Mouse (Mus musculus) liver, embryonic 13.5 days (tissue): ENCODE data around the gene Gm20509. TPM values are rescaled to one million over a fixed set of nuclear protein-coding genes. Genes with fewer than 3 reads are reported as not detected.
A peak's percentile ranks its signal among the peaks of the same experiment; 100 is the strongest.

Experiments
- ATAC-seq: fragments of 200-750 bp; cut with Nextera tagmentation; 2 replicates; pipeline ENCODE4 v1.8.0; 2017; ENCODE audit warnings: low read depth, mild to moderate bottlenecking, moderate number of reproducible peaks, moderate library complexity
- DNase-seq: peaks from one replicate; pipeline ENCODE4 v3.0.0; 2022
- H3K27ac ChIP-seq: fragments of 300-500 bp; sonication (generic); 2 replicates; pipeline ENCODE4 v1.5.1; 2015; ENCODE audit warnings: moderate library complexity, mild to moderate bottlenecking, inconsistent platforms
- H3K27me3 ChIP-seq: fragments of 300-500 bp; sonication (generic); 2 replicates; pipeline ENCODE4 v1.6.1; 2015; ENCODE audit warnings: mild to moderate bottlenecking, inconsistent platforms
- H3K36me3 ChIP-seq: fragments of 300-500 bp; sonication (generic); 2 replicates; pipeline ENCODE4 v1.6.1; 2015; ENCODE audit warnings: mild to moderate bottlenecking, inconsistent platforms
- H3K4me1 ChIP-seq: fragments of 300-500 bp; sonication (generic); replicated peaks from 2 replicates; pipeline ENCODE4 v1.6.1; 2015; ENCODE audit warnings: inconsistent platforms
- H3K4me2 ChIP-seq: fragments of 300-500 bp; sonication (generic); 2 replicates; pipeline ENCODE4 v1.6.1; 2015; ENCODE audit warnings: inconsistent platforms, mild to moderate bottlenecking, moderate library complexity
- H3K4me3 ChIP-seq: fragments of 300-500 bp; sonication (generic); replicated peaks from 2 replicates; pipeline ENCODE4 v1.5.1; 2015; ENCODE audit warnings: mild to moderate bottlenecking, inconsistent platforms
- H3K9ac ChIP-seq: fragments of 300-500 bp; sonication (generic); 2 replicates; pipeline ENCODE4 v1.6.1; 2015; ENCODE audit warnings: mild to moderate bottlenecking, inconsistent platforms
- H3K9me3 ChIP-seq: fragments of 300-500 bp; sonication (generic); replicated peaks from 2 replicates; pipeline ENCODE4 v1.6.1; 2016; ENCODE audit warnings: inconsistent platforms
- WGBS: fragments of 180-500 bp; shearing (Covaris S2); methylation state at CpG from one replicate; pipeline ENCODE4 v1.1.7; 2015; ENCODE audit not compliant: insufficient replicate concordance; 5-methylcytosine and 5-hydroxymethylcytosine counted together
- polyA plus RNA-seq: library from polyadenylated mRNA; unstranded; fragments of >200 nt; fragmentation: Nextera tagmentation; extraction: Ambion mirVana; gene quantifications from 2 replicates; pipeline ENCODE4 v1.2.1, GENCODE M21; 2015

Gm20509 gene
- polyA plus RNA-seq, 1 experiment from 2014 or later: not detected

DNA sequence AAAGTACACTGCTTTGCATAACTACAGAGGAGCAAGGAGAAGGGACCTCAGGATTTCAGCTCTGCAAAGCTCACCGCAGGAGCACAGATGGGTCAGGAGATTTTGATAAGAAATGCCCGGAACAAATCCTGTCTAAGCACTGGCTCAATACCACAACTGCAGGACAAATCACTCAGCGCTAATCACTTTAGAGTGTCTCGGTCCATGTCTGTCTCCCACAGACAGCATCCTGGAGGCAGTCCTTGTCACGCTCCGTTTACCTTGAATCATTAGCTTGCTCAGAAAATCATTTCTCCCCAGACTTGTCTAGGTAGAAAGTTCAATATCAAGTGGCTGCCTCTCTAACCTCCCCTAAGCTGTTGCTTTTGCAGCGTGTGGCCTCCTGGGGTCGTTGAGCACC is 27.6 kb downstream of the Gm20509 start:
- Histone ChIP-seq H3K4me2 (no peak overlapping the region), H3K9me3 (no peaks in the 10 kb centered on the region), H3K4me3 (no peak overlapping the region), H3K4me1 (peaks cover 3% of the 10 kb centered on the region; the same call in 1 of the 2 replicates), H3K27ac (no peak overlapping the region), H3K36me3 (peaks cover 49% of the 10 kb centered on the region), H3K27me3 (no peaks in the 10 kb centered on the region), H3K9ac (no peak overlapping the region)
- no peak for ATAC-seq
- DNase-seq: no peak
- WGBS: 72% methylated on average over 8 of the region's 8 CpGs

- Histone ChIP-seq H3K27ac (no peak overlapping the region), H3K4me2 (no peak overlapping the region), H3K4me3 (no peak overlapping the region), H3K4me1 (no peaks in the 10 kb centered on the region), H3K9ac (no peak overlapping the region), H3K36me3 (peaks cover 42% of the 10 kb centered on the region), H3K27me3 (no peaks in the 10 kb centered on the region), H3K9me3 (no peaks in the 10 kb centered on the region)
- ATAC-seq (no peak), DNase-seq (no peak)
- WGBS: 83% methylated on average over 4 of the region's 4 CpGs
These were observed 28.3 kb downstream of the Gm20509 start for GRCm38 (mm10) chr9:73130529-73130928.

DNA sequence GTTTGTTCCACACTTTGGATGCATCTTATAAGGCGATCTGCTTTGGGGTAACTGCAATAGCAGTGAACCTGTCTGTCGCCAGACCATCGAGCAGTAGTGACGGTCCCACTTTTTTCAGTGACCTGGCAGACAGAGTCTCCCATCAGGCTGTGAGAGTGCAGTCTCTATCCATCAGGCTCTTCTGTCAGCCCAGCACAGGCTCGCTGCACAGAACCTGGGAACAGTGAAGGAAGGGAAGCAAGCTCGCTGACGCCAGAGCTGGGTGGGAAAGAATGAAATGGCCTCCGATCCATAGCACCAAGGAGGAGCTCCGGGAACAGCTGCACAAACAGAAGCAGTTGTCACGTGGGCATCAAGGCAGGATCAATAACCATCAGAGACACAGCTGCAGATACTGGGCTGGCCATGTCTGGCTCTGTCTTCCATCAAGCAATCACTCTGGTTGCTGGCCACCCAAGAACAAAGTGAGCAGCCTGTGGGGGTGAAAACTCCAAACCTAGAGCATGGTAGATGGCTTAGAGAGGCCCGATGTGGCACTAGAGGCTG is 35.1 kb downstream of the Gm20509 start:
- H3K9me3 ChIP-seq: no peaks in the 10 kb centered on the region
- no peak overlapping the region for H3K9ac ChIP-seq
- no peaks in the 10 kb centered on the region for H3K27me3 ChIP-seq
- no peak for DNase-seq
- no peak overlapping the region for H3K4me3 ChIP-seq
- H3K4me2 ChIP-seq: no peak overlapping the region
- H3K4me1 ChIP-seq: no peaks in the 10 kb centered on the region
- WGBS: 56% methylated on average over 11 of the region's 11 CpGs
- H3K36me3 ChIP-seq: no peaks in the 10 kb centered on the region
- no peak for ATAC-seq
- no peak overlapping the region for H3K27ac ChIP-seq

GRCm38 (mm10) chr9:73154347-73154746 is 52.1 kb downstream of the Gm20509 start:
- no peak overlapping the region for H3K9ac ChIP-seq
- H3K27ac ChIP-seq: no peak overlapping the region
- H3K4me1 ChIP-seq: no peaks in the 10 kb centered on the region
- H3K4me3 ChIP-seq: no peak overlapping the region
- H3K9me3 ChIP-seq: peaks cover 6% of the 10 kb centered on the region
- DNase-seq (no peak), ATAC-seq (no peak)
- WGBS: 51% methylated on average over 9 of the region's 9 CpGs
- H3K27me3 ChIP-seq: no peaks in the 10 kb centered on the region
- H3K4me2 ChIP-seq: no peak overlapping the region
- H3K36me3 ChIP-seq: no peaks in the 10 kb centered on the region

GRCm38 (mm10) chr9:73157968-73158367 is 55.7 kb downstream of the Gm20509 start:
- no peaks in the 10 kb centered on the region for H3K4me1 ChIP-seq
- no peak overlapping the region for H3K4me3 ChIP-seq
- WGBS: 60% methylated on average over 4 of the region's 4 CpGs
- peak overlapping the region; percentile 39 for H3K27ac ChIP-seq
- H3K36me3 ChIP-seq: no peaks in the 10 kb centered on the region
- ATAC-seq (no peak), DNase-seq (no peak)
- H3K9me3 ChIP-seq: peaks cover 6% of the 10 kb centered on the region
- no peaks in the 10 kb centered on the region for H3K27me3 ChIP-seq
- H3K9ac ChIP-seq: no peak overlapping the region
- no peak overlapping the region for H3K4me2 ChIP-seq

GRCm38 (mm10) chr9:73159265-73159664 is 57.0 kb downstream of the Gm20509 start:
- 39% methylated on average over 1 of the region's 1 CpGs for WGBS
- no peaks in the 10 kb centered on the region for H3K36me3 ChIP-seq
- no peaks in the 10 kb centered on the region for H3K4me1 ChIP-seq
- ATAC-seq (no peak), DNase-seq (no peak)
- no peak overlapping the region for H3K9ac ChIP-seq
- H3K27ac ChIP-seq: no peak overlapping the region
- no peak overlapping the region for H3K4me2 ChIP-seq
- no peaks in the 10 kb centered on the region for H3K27me3 ChIP-seq
- no peak overlapping the region for H3K4me3 ChIP-seq
- peaks cover 6% of the 10 kb centered on the region for H3K9me3 ChIP-seq

- Histone ChIP-seq H3K9me3 (peaks cover 5% of the 10 kb centered on the region), H3K4me2 (peak overlapping the region; percentile 45), H3K27ac (no peak overlapping the region), H3K27me3 (no peaks in the 10 kb centered on the region), H3K4me3 (0 out of 2 replicates have a peak overlapping the region, but pooled peaks have one; percentile 12), H3K36me3 (no peaks in the 10 kb centered on the region), H3K4me1 (no peaks in the 10 kb centered on the region), H3K9ac (no peak overlapping the region)
- ATAC-seq: no peak
- 18% methylated on average over 26 of the region's 26 CpGs for WGBS
- peak; percentile 15 for DNase-seq
These were observed 60.5 kb downstream of the Gm20509 start for GRCm38 (mm10) chr9:73162571-73163333.

- H3K27ac ChIP-seq: no peak overlapping the region
- ATAC-seq (no peak), DNase-seq (no peak)
- H3K27me3 ChIP-seq: no peaks in the 10 kb centered on the region
- H3K9ac ChIP-seq: no peak overlapping the region
- H3K9me3 ChIP-seq: no peaks in the 10 kb centered on the region
- no peaks in the 10 kb centered on the region for H3K4me1 ChIP-seq
- H3K4me2 ChIP-seq: no peak overlapping the region
- H3K4me3 ChIP-seq: no peak overlapping the region
- 68% methylated on average over 4 of the region's 4 CpGs for WGBS
- H3K36me3 ChIP-seq: no peaks in the 10 kb centered on the region
These were observed 63.4 kb downstream of the Gm20509 start for GRCm38 (mm10) chr9:73165631-73166030.

Other genes starting within 250 kb of the Gm20509 start
- gene Pygo1, start 176.8 kb upstream of the Gm20509 start, polyA plus RNA-seq: 0.12 and 0.14 TPM in 2 replicates
- gene Dyx1c1, start 143.7 kb upstream of the Gm20509 start, polyA plus RNA-seq: 0.24 and 0.31 TPM in 2 replicates
- gene Gm44503, start 143.6 kb upstream of the Gm20509 start, polyA plus RNA-seq: not detected in 2 replicates
- gene Ccpg1os, start 117.1 kb upstream of the Gm20509 start, polyA plus RNA-seq: 2.7 and 4.0 TPM in 2 replicates
- 9.8 and 12.2 TPM in 2 replicates for gene Ccpg1, start 117.0 kb upstream of the Gm20509 start, polyA plus RNA-seq
- gene Pigb, start 62.1 kb upstream of the Gm20509 start, polyA plus RNA-seq: 4.5 and 6.2 TPM in 2 replicates
- 4.5 and 4.9 TPM in 2 replicates for gene Rab27a, start 57.6 kb upstream of the Gm20509 start, polyA plus RNA-seq
- 0.09 TPM in 1 of 2 replicates, not detected in the other for gene Khdc3, start 634 bp upstream of the Gm20509 start, polyA plus RNA-seq
- gene Rsl24d1, start 11.0 kb downstream of the Gm20509 start, polyA plus RNA-seq: 78.9 and 89.4 TPM in 2 replicates